Mouse (Mus musculus): ENCODE measurements around the gene Llgl1. TPM values are rescaled to one million over a fixed set of nuclear protein-coding genes. Genes with fewer than 3 reads are reported as not detected.

Gene Llgl1
- polyA plus RNA-seq (2014; fragmentation: Nextera tagmentation; extraction: Ambion mirVana), result 49.7 and 57.8 TPM in 2 replicates

GRCm38 (mm10) chr11:60699524-60700075, at the start of gene Llgl1:
Gene Llgl1, plus strand, starts transcription at chr11:60699723.
- peak within 1 kb of the TSS; percentile 83 for H3K4me3 ChIP-seq (ENCODE audit: low read depth, low read length)
- no peaks in the 10 kb centered on the region for H3K9me3 ChIP-seq (ENCODE audit: control insufficient read depth, low read length)
- peaks cover 10% of the 10 kb centered on the region; the same call in 1 of the 2 replicates for H3K36me3 ChIP-seq (ENCODE audit: control insufficient read depth, insufficient read depth, low read length)
- peak; percentile 92 for ATAC-seq (ENCODE audit: low read depth)
- 0% methylated on average over 8 of the region's 73 CpGs for WGBS
- DNase-seq (ENCODE audit: low spot score), result peak; percentile 96
- H3K27ac ChIP-seq (replicated peaks; ENCODE audit: low read depth, low read length), result peak within 1 kb of the TSS; percentile 83
- peak within 1 kb of the TSS; percentile 89 for H3K4me2 ChIP-seq (ENCODE audit: low read depth, low read length)
- H3K9ac ChIP-seq (ENCODE audit: low read depth, low read length), result peak within 1 kb of the TSS; percentile 89
- no peaks in the 10 kb centered on the region for H3K27me3 ChIP-seq (replicated peaks; ENCODE audit: control insufficient read depth, insufficient read depth, low read length)
- peaks cover 24% of the 10 kb centered on the region for H3K4me1 ChIP-seq (ENCODE audit: control insufficient read depth, insufficient read depth, low read length)

GRCm38 (mm10) chr11:60696165-60696564, 3.4 kb upstream of the Llgl1 start:
- DNase-seq (ENCODE audit: low spot score), result no peak
- Histone ChIP-seq H3K9ac (ENCODE audit: low read depth, low read length) (no peak overlapping the region), H3K9me3 (ENCODE audit: control insufficient read depth, low read length) (no peaks in the 10 kb centered on the region), H3K4me3 (ENCODE audit: low read depth, low read length) (no peak overlapping the region), H3K4me1 (ENCODE audit: control insufficient read depth, insufficient read depth, low read length) (peaks cover 14% of the 10 kb centered on the region), H3K27ac (replicated peaks; ENCODE audit: low read depth, low read length) (no peak overlapping the region), H3K4me2 (ENCODE audit: low read depth, low read length) (no peak overlapping the region), H3K27me3 (replicated peaks; ENCODE audit: control insufficient read depth, insufficient read depth, low read length) (no peaks in the 10 kb centered on the region), H3K36me3 (ENCODE audit: control insufficient read depth, insufficient read depth, low read length) (no peaks in the 10 kb centered on the region)
- ATAC-seq (ENCODE audit: low read depth), result no peak
- WGBS, result 71% methylated on average over 1 of the region's 1 CpGs

GRCm38 (mm10) chr11:60697561-60697960, 2.0 kb upstream of the Llgl1 start:
- peak; percentile 55 for DNase-seq (ENCODE audit: low spot score)

GRCm38 (mm10) chr11:60698806-60699523, 558 bp upstream of the Llgl1 start:
- peak; percentile 51 for ATAC-seq (ENCODE audit: low read depth)
- peak overlapping the region; percentile 83 for H3K4me3 ChIP-seq (ENCODE audit: low read depth, low read length)
- WGBS, result 3% methylated on average over 22 of the region's 22 CpGs
- peak overlapping the region; percentile 89 for H3K4me2 ChIP-seq (ENCODE audit: low read depth, low read length)
- DNase-seq (ENCODE audit: low spot score), result peak; percentile 90
- peak overlapping the region; percentile 89 for H3K9ac ChIP-seq (ENCODE audit: low read depth, low read length)
- peaks cover 24% of the 10 kb centered on the region for H3K4me1 ChIP-seq (ENCODE audit: control insufficient read depth, insufficient read depth, low read length)
- H3K27me3 ChIP-seq (replicated peaks; ENCODE audit: control insufficient read depth, insufficient read depth, low read length), result no peaks in the 10 kb centered on the region
- H3K9me3 ChIP-seq (ENCODE audit: control insufficient read depth, low read length), result no peaks in the 10 kb centered on the region
- H3K27ac ChIP-seq (replicated peaks; ENCODE audit: low read depth, low read length), result peak overlapping the region; percentile 83
- 0 out of 2 replicates have a peak, but pooled peaks cover 9% of the 10 kb centered on the region for H3K36me3 ChIP-seq (ENCODE audit: control insufficient read depth, insufficient read depth, low read length)

More at GRCm38 (mm10) chr11:60697561-60697960, 2.0 kb upstream of the Llgl1 start:
- Histone ChIP-seq H3K27ac (replicated peaks; ENCODE audit: low read depth, low read length) (no peak overlapping the region), H3K4me2 (ENCODE audit: low read depth, low read length) (no peak overlapping the region), H3K36me3 (ENCODE audit: control insufficient read depth, insufficient read depth, low read length) (0 out of 2 replicates have a peak, but pooled peaks cover 2% of the 10 kb centered on the region), H3K27me3 (replicated peaks; ENCODE audit: control insufficient read depth, insufficient read depth, low read length) (no peaks in the 10 kb centered on the region), H3K9ac (ENCODE audit: low read depth, low read length) (no peak overlapping the region), H3K9me3 (ENCODE audit: control insufficient read depth, low read length) (no peaks in the 10 kb centered on the region), H3K4me3 (ENCODE audit: low read depth, low read length) (no peak overlapping the region), H3K4me1 (ENCODE audit: control insufficient read depth, insufficient read depth, low read length) (peaks cover 21% of the 10 kb centered on the region)
- ATAC-seq (ENCODE audit: low read depth), result no peak
- 80% methylated on average over 2 of the region's 2 CpGs for WGBS

- H3K4me3 ChIP-seq (ENCODE audit: low read depth, low read length), result peak overlapping the region; percentile 83
- peak overlapping the region; percentile 83; the same call in 1 of the 2 replicates for H3K27ac ChIP-seq (replicated peaks; ENCODE audit: low read depth, low read length)
- 27% methylated on average over 12 of the region's 12 CpGs for WGBS
- no peak for ATAC-seq (ENCODE audit: low read depth)
- H3K4me2 ChIP-seq (ENCODE audit: low read depth, low read length), result peak overlapping the region; percentile 89
- peak overlapping the region; percentile 89 for H3K9ac ChIP-seq (ENCODE audit: low read depth, low read length)
- H3K4me1 ChIP-seq (ENCODE audit: control insufficient read depth, insufficient read depth, low read length), result peaks cover 24% of the 10 kb centered on the region
- peaks cover 20% of the 10 kb centered on the region for H3K36me3 ChIP-seq (ENCODE audit: control insufficient read depth, insufficient read depth, low read length)
- no peak for DNase-seq (ENCODE audit: low spot score)
- no peaks in the 10 kb centered on the region for H3K27me3 ChIP-seq (replicated peaks; ENCODE audit: control insufficient read depth, insufficient read depth, low read length)
- H3K9me3 ChIP-seq (ENCODE audit: control insufficient read depth, low read length), result no peaks in the 10 kb centered on the region
Observed at GRCm38 (mm10) chr11:60700320-60701185, 1.0 kb downstream of the Llgl1 start.

GRCm38 (mm10) chr11:60701611-60702010, 2.1 kb downstream of the Llgl1 start:
- Histone ChIP-seq H3K9ac (ENCODE audit: low read depth, low read length) (no peak overlapping the region), H3K27me3 (replicated peaks; ENCODE audit: control insufficient read depth, insufficient read depth, low read length) (no peaks in the 10 kb centered on the region), H3K4me1 (ENCODE audit: control insufficient read depth, insufficient read depth, low read length) (peaks cover 24% of the 10 kb centered on the region), H3K4me2 (ENCODE audit: low read depth, low read length) (0 out of 2 replicates have a peak overlapping the region, but pooled peaks have one; percentile 2), H3K27ac (replicated peaks; ENCODE audit: low read depth, low read length) (no peak overlapping the region), H3K36me3 (ENCODE audit: control insufficient read depth, insufficient read depth, low read length) (peaks cover 30% of the 10 kb centered on the region), H3K9me3 (ENCODE audit: control insufficient read depth, low read length) (no peaks in the 10 kb centered on the region), H3K4me3 (ENCODE audit: low read depth, low read length) (no peak overlapping the region)
- 86% methylated on average over 2 of the region's 4 CpGs for WGBS
- ATAC-seq (ENCODE audit: low read depth), result no peak
- DNase-seq (ENCODE audit: low spot score), result no peak

- no peak for ATAC-seq (ENCODE audit: low read depth)
- H3K27me3 ChIP-seq (replicated peaks; ENCODE audit: control insufficient read depth, insufficient read depth, low read length), result no peaks in the 10 kb centered on the region
- H3K4me3 ChIP-seq (ENCODE audit: low read depth, low read length), result no peak overlapping the region
- H3K9ac ChIP-seq (ENCODE audit: low read depth, low read length), result no peak overlapping the region
- 35% methylated on average over 4 of the region's 4 CpGs for WGBS
- H3K9me3 ChIP-seq (ENCODE audit: control insufficient read depth, low read length), result no peaks in the 10 kb centered on the region
- H3K4me2 ChIP-seq (ENCODE audit: low read depth, low read length), result no peak overlapping the region
- peaks cover 44% of the 10 kb centered on the region for H3K36me3 ChIP-seq (ENCODE audit: control insufficient read depth, insufficient read depth, low read length)
- H3K27ac ChIP-seq (replicated peaks; ENCODE audit: low read depth, low read length), result no peak overlapping the region
- DNase-seq (ENCODE audit: low spot score), result peak; percentile 67
- H3K4me1 ChIP-seq (ENCODE audit: control insufficient read depth, insufficient read depth, low read length), result peaks cover 24% of the 10 kb centered on the region
Observed at GRCm38 (mm10) chr11:60703131-60703530, 3.6 kb downstream of the Llgl1 start.

Data from embryonic facial prominence, embryonic 14.5 days (tissue).